ENCODE assay signal across 25 mouse cellular contexts in the genomic region with DNA sequence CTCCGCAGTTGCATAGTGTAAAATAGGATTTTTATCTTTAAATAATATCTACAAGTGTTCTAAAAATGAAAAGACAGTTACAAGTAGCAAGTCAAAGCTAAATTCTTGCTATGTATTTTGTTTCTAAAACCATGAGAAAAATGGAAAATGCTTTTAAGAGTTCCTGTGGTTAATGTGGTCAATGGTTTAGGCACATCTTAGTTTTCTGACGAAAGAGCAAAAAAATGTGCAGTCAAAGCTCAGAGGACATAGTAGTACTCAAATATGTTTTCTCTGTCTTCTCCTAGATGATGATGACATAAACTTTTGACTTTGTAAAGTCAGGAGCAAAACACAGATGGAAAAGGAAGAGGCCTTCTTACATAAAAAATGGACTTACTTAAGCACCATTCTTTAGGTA. TPM values are rescaled to one million over a fixed set of nuclear protein-coding genes. Genes with fewer than 3 reads are reported as not detected.
DNase-seq lines count a peak whose midpoint lies in the region; TF ChIP-seq lines count a peak whose summit lies in the region.
"Had no signal": no experiment of that assay in that cellular context is flagged by ENCODE, and none has a peak within 500 bp of the region (broad histone marks: within the 10 kb centered on the region; RNA-seq: fewer than 3 reads in every experiment).

No protein-coding gene starts in this region.

- DNase-seq in 3T3-L1 (ENCODE audit: low read depth, low spot score): peak; percentile 93
- DNase-seq in Muller cell, postnatal 12 days (ENCODE audit: inconsistent ontology term): peak; percentile 29
- no peak for DNase-seq in embryo, embryonic 11 days
- DNase-seq in urinary bladder, postnatal 14 days (ENCODE audit: low spot score): no peak
- DNase-seq in yolk sac, embryonic 10.5 days (ENCODE audit: low spot score): no peak
- DNase-seq in layer of hippocampus, adult 9-10 months (ENCODE audit: low spot score): no peak
- DNase-seq: adrenal gland, adult 8-10 months; adrenal gland, postnatal 25 days; cerebellum, adult 11-12 months; cerebellum, adult 8-10 months; cerebellum, postnatal 14 days; forebrain, postnatal 0 days; gastrocnemius, adult 2 months; gastrocnemius, postnatal 14 days; heart, adult 11 months; kidney, adult 11 months had no signal

- no peak overlapping the region for H3K4me3 ChIP-seq in embryonic fibroblast, embryonic 13.5 days (ENCODE audit: insufficient read depth, low read length)
- H3K4me3 ChIP-seq: embryonic facial prominence, embryonic 10.5 days; embryonic facial prominence, embryonic 13.5 days; gastrocnemius, adult 2 months; hindbrain, embryonic 10.5 days; hindbrain, embryonic 13.5 days; intestine, embryonic 15.5 days had no signal

- no peak for TF ChIP-seq POLR2A in embryonic fibroblast, embryonic 13.5 days (IDR thresholded peaks at IDR 0.05; ENCODE audit: low read depth, low read length)

- no peak for TF ChIP-seq CTCF in embryonic fibroblast, embryonic 13.5 days (IDR thresholded peaks at IDR 0.05; ENCODE audit: borderline replicate concordance, insufficient read depth, low read length)

- H3K4me1 ChIP-seq in embryonic fibroblast, embryonic 13.5 days (ENCODE audit: control insufficient read depth, insufficient read depth, low read length): peaks cover 5% of the 10 kb centered on the region; the same call in 1 of the 2 replicates
- H3K4me1 ChIP-seq: embryonic facial prominence, embryonic 10.5 days; embryonic facial prominence, embryonic 13.5 days; hindbrain, embryonic 10.5 days; hindbrain, embryonic 13.5 days; intestine, embryonic 15.5 days had no signal

- peak overlapping the region; percentile 95 for H3K27ac ChIP-seq in embryonic fibroblast, embryonic 13.5 days (ENCODE audit: insufficient read depth, low read length)
- H3K27ac ChIP-seq: embryonic facial prominence, embryonic 10.5 days; embryonic facial prominence, embryonic 13.5 days; gastrocnemius, adult 2 months; hindbrain, embryonic 10.5 days; hindbrain, embryonic 13.5 days; intestine, embryonic 15.5 days had no signal

RNA-seq across cellular contexts. Expression of a gene that starts 21.5 kb away (rescaled TPM):
- polyA plus RNA-seq in embryonic fibroblast, embryonic 13.5 days (2011; ENCODE audit: insufficient read length, low read depth, missing spikeins): 0.18 and 0.84 TPM in 2 replicates
- polyA plus RNA-seq: activated CD4-positive, CD25-positive, alpha-beta regulatory T cell, adult 4 months; C2C12; CD4-positive, CD25-positive, alpha-beta regulatory T cell, adult 4 months had no signal

Comparison
In these comparisons a context has a peak if more than half of its experiments do, and no peak if none do; other contexts are left out.
1. DNase-seq: peak in 3T3-L1 (single experiment) and Muller cell, postnatal 12 days (single experiment); none in embryo, embryonic 11 days (single experiment), urinary bladder, postnatal 14 days (single experiment), yolk sac, embryonic 10.5 days (single experiment) and layer of hippocampus, adult 9-10 months (single experiment).